Mouse (Mus musculus): Measurements from ENCODE around the gene C3ar1. TPM values are rescaled to one million over a fixed set of nuclear protein-coding genes. Genes with fewer than 3 reads are reported as not detected.

Gene C3ar1
- total and polyA plus RNA-seq, 3 experiments = 0.89 to 4.7 (median 1.4) TPM

DNA sequence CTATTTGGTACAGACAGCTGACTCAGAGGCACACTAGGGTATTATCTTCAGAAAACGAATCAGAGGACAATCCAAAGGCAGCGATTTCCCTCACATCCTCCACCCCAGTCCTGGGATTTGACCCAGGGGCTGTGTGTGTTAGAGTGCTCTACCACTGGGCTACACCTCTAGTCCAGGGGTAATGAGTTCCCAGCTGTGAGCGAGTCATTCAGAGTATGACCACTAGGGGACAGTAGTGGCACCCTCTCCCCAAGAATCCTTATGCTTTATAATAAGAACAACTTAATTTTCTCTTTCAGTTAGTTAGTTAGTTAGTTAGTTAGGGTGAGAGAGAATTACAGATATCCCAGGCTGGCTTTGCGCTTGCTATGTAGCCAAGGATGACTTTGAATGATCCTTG, 21.6 kb downstream of the C3ar1 start:
- H3K4me2 ChIP-seq (ENCODE audit: insufficient read depth, low read depth, poor library complexity, severe bottlenecking) = no peak overlapping the region
- no peaks in the 10 kb centered on the region for H3K27me3 ChIP-seq (replicated peaks)
- H3K36me3 ChIP-seq (replicated peaks in 1 of 2; ENCODE audit: control insufficient read depth in 1 of 2, insufficient read depth in 1 of 2, low read length in 1 of 2) = peaks cover 67 to 91% of the 10 kb centered on the region in 2 experiments
- no peaks in the 10 kb centered on the region for H3K79me2 ChIP-seq (replicated peaks; ENCODE audit: control insufficient read depth, extremely low read depth, insufficient read depth, poor library complexity, severe bottlenecking)
- H3K9ac ChIP-seq (ENCODE audit: insufficient read depth, low read depth) = no peak overlapping the region
- H3K9me3 ChIP-seq (replicated peaks; ENCODE audit: low read length) = peaks cover 9% of the 10 kb centered on the region
- dilution Hi-C loops (cut with MboI; ENCODE audit: extremely low pct_ligation_motif_present, extremely low pct_unique_long_range_greater_than_20kb, low sequenced_read_pairs) (no loop called here), in situ Hi-C loops (cut with MboI; ENCODE audit: low pct_ligation_motif_present, low pct_unique_long_range_greater_than_20kb, low sequenced_read_pairs) (no loop called here)
- peak; percentile 70 for DNase-seq (ENCODE audit: extremely low read depth)
- TF ChIP-seq GABPA (IDR thresholded peaks at IDR 0.05; ENCODE audit: insufficient replicate concordance, low read depth, low read length) (no peak), TCF12 (IDR thresholded peaks at IDR 0.05; ENCODE audit: low read depth, low read length) (0 out of 2 replicates have a peak, but pooled peaks have one; percentile 12), MAX (IDR thresholded peaks at IDR 0.05; ENCODE audit: low read length) (no peak), SMC3 (IDR thresholded peaks at IDR 0.05; ENCODE audit: low read depth, low read length) (peak; percentile 82), CTCF (conservative IDR thresholded peaks at IDR 0.05 in 1 of 2, IDR thresholded peaks at IDR 0.05 in 1 of 2; ENCODE audit: low read depth in 2 of 2, low read length in 2 of 2) (peak; percentile 92 to 99), TBP (conservative IDR thresholded peaks at IDR 0.05; ENCODE audit: low read depth, low read length) (no peak), RAD21 (IDR thresholded peaks at IDR 0.05; ENCODE audit: low read depth, low read length) (peak; percentile 76), IRF4 (IDR thresholded peaks at IDR 0.05; ENCODE audit: low read depth, low read length) (0 out of 2 replicates have a peak, but pooled peaks have one; percentile 46), BHLHE40 (IDR thresholded peaks at IDR 0.05; ENCODE audit: low read depth, low read length) (0 out of 2 replicates have a peak, but pooled peaks have one; percentile 9), MAFK (IDR thresholded peaks at IDR 0.05; ENCODE audit: insufficient replicate concordance, low read length) (no peak)
- no peak overlapping the region for H3K27ac ChIP-seq (ENCODE audit: insufficient read depth, low read depth)
- H3K4me3 ChIP-seq (replicated peaks in 1 of 3; ENCODE audit: low read depth in 2 of 3, low read length in 2 of 3, poor library complexity in 1 of 3) = no peak overlapping the region
- H3K4me1 ChIP-seq (ENCODE audit: control insufficient read depth in 1 of 2, insufficient read depth in 2 of 2) = peaks cover 5 to 49% of the 10 kb centered on the region in 2 experiments

DNA sequence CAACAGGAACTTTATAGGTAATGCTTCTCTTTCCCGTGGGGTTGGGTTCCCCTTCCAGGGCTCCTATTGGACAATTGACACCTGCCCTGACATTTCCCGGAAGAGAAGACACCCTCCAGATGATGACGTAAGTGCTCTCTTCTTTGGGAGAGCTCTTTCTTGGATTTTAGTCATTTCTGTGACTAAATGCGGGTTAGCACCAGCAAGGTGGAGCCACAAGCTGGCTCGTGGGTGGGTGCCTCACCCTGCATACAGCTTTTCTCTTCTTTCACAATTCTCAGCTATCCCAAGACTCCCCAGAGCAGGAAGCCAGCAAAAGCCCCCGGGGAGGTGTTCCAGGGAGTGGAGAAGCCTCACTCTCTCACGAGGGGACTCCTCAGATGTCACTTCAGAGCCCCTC, 23.1 kb downstream of the C3ar1 start:
- Histone ChIP-seq H3K4me2 (ENCODE audit: insufficient read depth, low read depth, poor library complexity, severe bottlenecking) (no peak overlapping the region), H3K9ac (ENCODE audit: insufficient read depth, low read depth) (no peak overlapping the region), H3K36me3 (replicated peaks in 1 of 2; ENCODE audit: control insufficient read depth in 1 of 2, insufficient read depth in 1 of 2, low read length in 1 of 2) (peaks cover 64 to 89% of the 10 kb centered on the region in 2 experiments), H3K79me2 (replicated peaks; ENCODE audit: control insufficient read depth, extremely low read depth, insufficient read depth, poor library complexity, severe bottlenecking) (no peaks in the 10 kb centered on the region), H3K27me3 (replicated peaks) (no peaks in the 10 kb centered on the region), H3K4me3 (replicated peaks in 1 of 3; ENCODE audit: low read depth in 2 of 3, low read length in 2 of 3, poor library complexity in 1 of 3) (no peak overlapping the region), H3K9me3 (replicated peaks; ENCODE audit: low read length) (peaks cover 9% of the 10 kb centered on the region), H3K4me1 (ENCODE audit: control insufficient read depth in 1 of 2, insufficient read depth in 2 of 2) (peaks cover 3 to 40% of the 10 kb centered on the region in 2 experiments), H3K27ac (ENCODE audit: insufficient read depth, low read depth) (no peak overlapping the region)
- TF ChIP-seq EP300 (IDR thresholded peaks at IDR 0.05; ENCODE audit: low read length) (no peak), SIN3A (IDR thresholded peaks at IDR 0.05; ENCODE audit: low read length) (no peak), POLR2A (IDR thresholded peaks at IDR 0.05; ENCODE audit: low read depth, low read length) (no peak)
- DNase-seq (ENCODE audit: extremely low read depth) = no peak
- dilution Hi-C loops (cut with MboI; ENCODE audit: extremely low pct_ligation_motif_present, extremely low pct_unique_long_range_greater_than_20kb, low sequenced_read_pairs) = no loop called here
- in situ Hi-C loops (cut with MboI; ENCODE audit: low pct_ligation_motif_present, low pct_unique_long_range_greater_than_20kb, low sequenced_read_pairs) = no loop called here

- Histone ChIP-seq H3K36me3 (replicated peaks in 1 of 2; ENCODE audit: control insufficient read depth in 1 of 2, insufficient read depth in 1 of 2, low read length in 1 of 2) (peaks cover 33 to 52% of the 10 kb centered on the region in 2 experiments), H3K79me2 (replicated peaks; ENCODE audit: control insufficient read depth, extremely low read depth, insufficient read depth, poor library complexity, severe bottlenecking) (0 out of 2 replicates have a peak, but pooled peaks cover 3% of the 10 kb centered on the region), H3K27ac (ENCODE audit: insufficient read depth, low read depth) (no peak overlapping the region), H3K27me3 (replicated peaks) (no peaks in the 10 kb centered on the region), H3K4me2 (ENCODE audit: insufficient read depth, low read depth, poor library complexity, severe bottlenecking) (no peak overlapping the region), H3K9me3 (replicated peaks; ENCODE audit: low read length) (no peaks in the 10 kb centered on the region), H3K4me3 (replicated peaks in 1 of 3; ENCODE audit: low read depth in 2 of 3, low read length in 2 of 3, poor library complexity in 1 of 3) (no peak overlapping the region), H3K9ac (ENCODE audit: insufficient read depth, low read depth) (no peak overlapping the region), H3K4me1 (ENCODE audit: control insufficient read depth in 1 of 2, insufficient read depth in 2 of 2) (peaks cover 25 to 40% of the 10 kb centered on the region in 2 experiments)
- in situ Hi-C loops (cut with MboI; ENCODE audit: low pct_ligation_motif_present, low pct_unique_long_range_greater_than_20kb, low sequenced_read_pairs) = no loop called here
- no peak for DNase-seq (ENCODE audit: extremely low read depth)
- dilution Hi-C loops (cut with MboI; ENCODE audit: extremely low pct_ligation_motif_present, extremely low pct_unique_long_range_greater_than_20kb, low sequenced_read_pairs) = no loop called here
- peak; percentile 15 for TF ChIP-seq RAD21 (IDR thresholded peaks at IDR 0.05; ENCODE audit: low read depth, low read length)
- peak; percentile 51 for TF ChIP-seq SMC3 (IDR thresholded peaks at IDR 0.05; ENCODE audit: low read depth, low read length)
- no peak for TF ChIP-seq NRF1 (IDR thresholded peaks at IDR 0.05; ENCODE audit: low read depth, low read length)
- TF ChIP-seq CTCF (conservative IDR thresholded peaks at IDR 0.05 in 1 of 2, IDR thresholded peaks at IDR 0.05 in 1 of 2; ENCODE audit: low read depth in 2 of 2, low read length in 2 of 2) = peak in 1 of 2 experiments; percentile 70; a peak in 2 of 4 replicates
Observed at GRCm38 (mm10) chr6:122828086-122828485, 27.9 kb downstream of the C3ar1 start.

Measured in CH12.LX (cell line).